Mouse (Mus musculus) CH12.LX (cell line): ENCODE results near the gene Xylt1. TPM values are rescaled to one million over a fixed set of nuclear protein-coding genes. Genes with fewer than 3 reads are reported as not detected.

Experiments
- DNase-seq: peaks from one replicate; pipeline ENCODE4 v3.0.0-alpha.2; 2013; ENCODE audit errors: extremely low read depth
- H3K27ac ChIP-seq: 2 replicates; pipeline ENCODE4 v1.5.1; 2012; ENCODE audit warnings: low read depth, mild to moderate bottlenecking, control low read depth, moderate library complexity; ENCODE audit not compliant: insufficient read depth
- H3K27me3 ChIP-seq: replicated peaks from 2 replicates; pipeline ENCODE3; 2012; ENCODE audit warnings: inconsistent platforms
- H3K36me3 ChIP-seq, 2 experiments: replicated peaks in 1 of 2; 2 replicates each; pipeline versions ENCODE3 to v1.6.1; 2012; ENCODE audit warnings: inconsistent platforms in 1 of 2, low read length in 1 of 2, mild to moderate bottlenecking in 1 of 2, mixed read lengths in 1 of 2, moderate library complexity in 1 of 2; ENCODE audit not compliant: control insufficient read depth in 1 of 2, insufficient read depth in 1 of 2
- H3K4me1 ChIP-seq, 2 experiments: 2 replicates each; pipeline ENCODE4 v1.6.1; 2012; ENCODE audit warnings: inconsistent platforms in 1 of 2, moderate library complexity in 1 of 2; ENCODE audit not compliant: insufficient read depth in 2 of 2, control insufficient read depth in 1 of 2
- H3K4me2 ChIP-seq: 2 replicates; pipeline ENCODE4 v1.6.1; 2012; ENCODE audit warnings: low read depth, mild to moderate bottlenecking, control low read depth; ENCODE audit not compliant: poor library complexity, insufficient read depth, severe bottlenecking
- H3K4me3 ChIP-seq, 3 experiments: fragments of 150-350 bp in 1 of 3; sonication (generic) in 1 of 3; replicated peaks in 1 of 3; 2 replicates each; pipeline versions ENCODE3 to v1.5.1; 2011 to 2012; ENCODE audit warnings: low read depth in 2 of 3, low read length in 2 of 3, mild to moderate bottlenecking in 2 of 3, moderate library complexity in 2 of 3, control low read depth in 1 of 3, improper control_type of control experiment in 1 of 3, inconsistent platforms in 1 of 3, mixed read lengths in 1 of 3; ENCODE audit not compliant: poor library complexity in 1 of 3
- H3K79me2 ChIP-seq: replicated peaks from 2 replicates; pipeline ENCODE4 v1.6.1; 2012; ENCODE audit warnings: mild to moderate bottlenecking, moderate library complexity; ENCODE audit not compliant: control insufficient read depth, poor library complexity, insufficient read depth, severe bottlenecking; ENCODE audit errors: extremely low read depth
- H3K9ac ChIP-seq: 2 replicates; pipeline ENCODE4 v1.6.1; 2012; ENCODE audit warnings: low read depth, mild to moderate bottlenecking, control low read depth, moderate library complexity; ENCODE audit not compliant: insufficient read depth
- H3K9me3 ChIP-seq: replicated peaks from 2 replicates; pipeline ENCODE3; 2012; ENCODE audit warnings: low read length, inconsistent platforms, mixed read lengths
- BHLHE40 ChIP-seq: IDR thresholded peaks from 2 replicates; pipeline ENCODE4 v1.6.1; 2011; ENCODE audit warnings: mild to moderate bottlenecking, low read depth, low read length, improper control_type of control experiment
- CHD1 ChIP-seq: IDR thresholded peaks from 2 replicates; pipeline ENCODE4 v1.6.1; 2012; ENCODE audit warnings: low read depth, low read length, improper control_type of control experiment, inconsistent platforms
- CHD2 ChIP-seq: IDR thresholded peaks from 2 replicates; pipeline ENCODE4 v1.6.1; 2011; ENCODE audit warnings: low read length, improper control_type of control experiment
- CTCF ChIP-seq, 2 experiments: IDR thresholded peaks in 1 of 2; conservative IDR thresholded peaks in 1 of 2; 2 replicates each; pipeline ENCODE4 v1.5.1; 2011 to 2012; ENCODE audit warnings: low read depth in 2 of 2, low read length in 2 of 2, improper control_type of control experiment in 1 of 2, inconsistent platforms in 1 of 2, mild to moderate bottlenecking in 1 of 2, moderate library complexity in 1 of 2
- E2F4 ChIP-seq: IDR thresholded peaks from 2 replicates; pipeline ENCODE4 v1.6.1; 2011; ENCODE audit warnings: low read depth, low read length, improper control_type of control experiment; ENCODE audit not compliant: insufficient replicate concordance
- ELF1 ChIP-seq: IDR thresholded peaks from 2 replicates; pipeline ENCODE4 v1.6.1; 2014; ENCODE audit warnings: low read depth, mild to moderate bottlenecking, inconsistent platforms, low read length, improper control_type of control experiment
- EP300 ChIP-seq: IDR thresholded peaks from 2 replicates; pipeline ENCODE4 v1.6.1; 2011; ENCODE audit warnings: low read length, improper control_type of control experiment
- ETS1 ChIP-seq: conservative IDR thresholded peaks from 2 replicates; pipeline ENCODE4 v1.6.1; 2012; ENCODE audit warnings: low read depth, mild to moderate bottlenecking, inconsistent platforms, low read length, improper control_type of control experiment, moderate library complexity
- GABPA ChIP-seq: IDR thresholded peaks from 2 replicates; pipeline ENCODE4 v1.6.1; 2012; ENCODE audit warnings: low read depth, low read length, improper control_type of control experiment, inconsistent platforms; ENCODE audit not compliant: insufficient replicate concordance
- HCFC1 ChIP-seq: IDR thresholded peaks from 2 replicates; pipeline ENCODE4 v1.6.1; 2012; ENCODE audit warnings: low read depth, mild to moderate bottlenecking, inconsistent platforms, low read length, improper control_type of control experiment
- IRF4 ChIP-seq: IDR thresholded peaks from 2 replicates; pipeline ENCODE4 v1.6.1; 2014; ENCODE audit warnings: low read depth, mild to moderate bottlenecking, inconsistent platforms, low read length, improper control_type of control experiment
- KAT2A ChIP-seq: IDR thresholded peaks from 2 replicates; pipeline ENCODE4 v1.6.1; 2012; ENCODE audit warnings: low read length, improper control_type of control experiment, inconsistent platforms; ENCODE audit not compliant: insufficient replicate concordance
- MAFK ChIP-seq: IDR thresholded peaks from 2 replicates; pipeline ENCODE4 v1.6.1; 2011; ENCODE audit warnings: low read length, improper control_type of control experiment; ENCODE audit not compliant: insufficient replicate concordance
- MAX ChIP-seq: IDR thresholded peaks from 2 replicates; pipeline ENCODE4 v1.6.1; 2011; ENCODE audit warnings: low read length, improper control_type of control experiment
- MAZ ChIP-seq: IDR thresholded peaks from 2 replicates; pipeline ENCODE4 v1.6.1; 2012; ENCODE audit warnings: low read depth, mild to moderate bottlenecking, inconsistent platforms, low read length, improper control_type of control experiment, moderate library complexity
- MYC ChIP-seq: IDR thresholded peaks from 2 replicates; pipeline ENCODE4 v1.6.1; 2011; ENCODE audit warnings: low read depth, mild to moderate bottlenecking, improper control_type of control experiment, low read length
- PAX5 ChIP-seq: IDR thresholded peaks from 2 replicates; pipeline ENCODE4 v1.6.1; 2012; ENCODE audit warnings: low read length, inconsistent platforms, mixed read lengths
- POLR2A ChIP-seq: IDR thresholded peaks from 2 replicates; pipeline ENCODE4 v1.6.1; 2011; ENCODE audit warnings: low read depth, mild to moderate bottlenecking, improper control_type of control experiment, low read length
- RAD21 ChIP-seq: IDR thresholded peaks from 2 replicates; pipeline ENCODE4 v1.6.1; 2011; ENCODE audit warnings: low read depth, mild to moderate bottlenecking, low read length, improper control_type of control experiment, moderate library complexity
- RCOR1 ChIP-seq: conservative IDR thresholded peaks from 2 replicates; pipeline ENCODE4 v1.6.1; 2012; ENCODE audit warnings: low read depth, mild to moderate bottlenecking, inconsistent platforms, low read length, improper control_type of control experiment
- SIN3A ChIP-seq: IDR thresholded peaks from 2 replicates; pipeline ENCODE4 v1.6.1; 2012; ENCODE audit warnings: low read length, improper control_type of control experiment, inconsistent platforms
- SMC3 ChIP-seq: IDR thresholded peaks from 2 replicates; pipeline ENCODE4 v1.6.1; 2011; ENCODE audit warnings: low read depth, low read length, improper control_type of control experiment
- TBP ChIP-seq: conservative IDR thresholded peaks from 2 replicates; pipeline ENCODE4 v1.6.1; 2011; ENCODE audit warnings: low read depth, low read length, improper control_type of control experiment
- TCF12 ChIP-seq: IDR thresholded peaks from 2 replicates; pipeline ENCODE4 v1.6.1; 2014; ENCODE audit warnings: low read depth, mild to moderate bottlenecking, inconsistent platforms, low read length, improper control_type of control experiment
- UBTF ChIP-seq: IDR thresholded peaks from 2 replicates; pipeline ENCODE4 v1.6.1; 2012; ENCODE audit warnings: low read depth, mild to moderate bottlenecking, inconsistent platforms, low read length, improper control_type of control experiment, moderate library complexity
- USF2 ChIP-seq: conservative IDR thresholded peaks from 2 replicates; pipeline ENCODE4 v1.6.1; 2011; ENCODE audit warnings: low read depth, low read length, improper control_type of control experiment
- ZKSCAN1 ChIP-seq: IDR thresholded peaks from 2 replicates; pipeline ENCODE4 v1.6.1; 2012; ENCODE audit warnings: low read depth, inconsistent platforms, low read length, improper control_type of control experiment, borderline replicate concordance
- ZMIZ1 ChIP-seq: IDR thresholded peaks from 2 replicates; pipeline ENCODE4 v1.6.1; 2012; ENCODE audit warnings: low read depth, mild to moderate bottlenecking, inconsistent platforms, low read length, improper control_type of control experiment
- dilution Hi-C: fragments of 300-500 bp; cut with MboI; formaldehyde crosslinking; loops from 2 replicates; pipeline ENCODE4 v1.14.3; 2020; ENCODE audit warnings: low sequenced_read_pairs; ENCODE audit not compliant: extremely low pct_unique_long_range_greater_than_20kb, extremely low pct_ligation_motif_present
- in situ Hi-C: fragments of 300-500 bp; cut with MboI; formaldehyde crosslinking; loops from 3 replicates; pipeline ENCODE4 v1.14.3; 2019; ENCODE audit warnings: low sequenced_read_pairs, low pct_ligation_motif_present, low pct_unique_long_range_greater_than_20kb, mixed read lengths
- polyA plus RNA-seq: library from polyadenylated mRNA; unstranded; fragments of >175 nt; gene quantifications from 2 replicates; pipeline ENCODE4 v1.2.1, GENCODE M21; 2012; ENCODE audit warnings: low read depth; ENCODE audit not compliant: insufficient read length
- total RNA-seq, 2 experiments: library from RNA; depleted of rRNA; stranded (reverse); fragments of 300-350 nt in 1 of 2; fragments of >200 nt in 1 of 2; gene quantifications; 2 replicates each; pipeline ENCODE4 v1.2.3; 2012 to 2014

Xylt1 gene
- total and polyA plus RNA-seq, 3 experiments: 0.38 to 0.84 (median 0.38) TPM

DNA sequence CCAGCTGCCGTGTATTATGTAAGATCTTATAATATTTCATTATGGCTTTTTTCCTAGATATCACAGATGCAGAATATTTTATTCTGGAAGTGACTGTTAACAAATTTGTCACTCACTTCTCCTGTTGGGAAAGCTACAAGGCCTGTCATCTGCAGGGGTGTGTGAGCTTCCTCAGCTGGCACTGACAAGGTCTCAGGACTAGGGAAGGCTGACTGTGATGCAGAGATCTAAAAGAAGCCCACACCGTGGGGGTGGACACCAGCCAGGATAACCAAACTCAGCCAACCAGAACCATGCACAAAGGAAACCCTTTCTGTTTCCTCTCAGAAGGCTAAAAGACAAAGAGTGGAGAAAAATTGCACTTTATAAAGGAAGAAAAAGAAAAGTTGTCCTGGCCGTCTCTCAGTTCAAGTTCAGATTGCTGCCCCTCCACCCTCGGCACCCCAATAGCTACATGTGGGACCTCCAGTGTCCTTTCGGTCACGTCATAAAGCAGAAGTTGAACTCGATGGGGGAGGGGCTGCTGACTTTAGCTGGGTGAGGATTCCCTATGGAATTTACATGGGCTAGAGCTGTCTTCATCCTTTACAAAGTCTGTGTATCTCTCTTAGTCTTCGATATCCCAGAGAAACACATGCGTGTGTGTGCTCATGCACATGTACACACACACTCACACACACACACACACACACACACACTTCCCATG is 109.9 kb downstream of the Xylt1 start:
- Histone ChIP-seq H3K36me3 (no peaks in the 10 kb centered on the region), H3K79me2 (no peaks in the 10 kb centered on the region), H3K27ac (no peak overlapping the region), H3K4me1 (peaks cover 7 to 15% of the 10 kb centered on the region in 2 experiments), H3K9me3 (no peaks in the 10 kb centered on the region), H3K27me3 (no peaks in the 10 kb centered on the region), H3K9ac (no peak overlapping the region), H3K4me3 (no peak overlapping the region), H3K4me2 (peak overlapping the region; percentile 51)
- TF ChIP-seq E2F4 (no peak), TBP (no peak), UBTF (no peak), TCF12 (no peak), RAD21 (no peak), ZMIZ1 (no peak), POLR2A (no peak), EP300 (no peak), IRF4 (no peak), ETS1 (no peak), CHD2 (no peak), CHD1 (no peak), RCOR1 (no peak), CTCF (conservative IDR thresholded peaks at IDR 0.05 in 1 of 2, IDR thresholded peaks at IDR 0.05 in 1 of 2; ENCODE audit: low read depth in 2 of 2, low read length in 2 of 2) (no peak)
- in situ Hi-C loops: loop anchor here (5.0 to 25.0 kb wide), 2 partner anchors 37 to 622 kb away; partner anchors contain the start of gene Rps15a
- no peak for DNase-seq
- dilution Hi-C loops: no loop called here

DNA sequence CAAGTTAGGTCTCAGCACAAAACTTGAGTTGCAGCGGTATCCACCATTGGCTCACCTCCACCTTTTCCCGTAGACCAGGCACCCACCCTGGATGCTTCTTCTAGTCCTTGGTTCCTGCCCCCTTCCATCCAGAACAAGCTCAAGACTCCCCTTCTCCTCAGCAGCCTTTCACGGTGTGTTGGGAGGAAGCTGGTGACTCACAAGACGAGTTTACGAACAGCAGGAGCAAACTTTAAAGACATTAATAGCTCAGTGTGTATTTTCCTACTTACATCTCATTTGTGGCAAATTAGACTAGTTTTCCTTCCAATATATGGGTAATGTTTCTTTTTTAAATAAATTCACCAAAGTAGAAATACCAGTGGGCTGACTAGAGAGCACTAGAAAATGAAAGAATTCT is 110.7 kb downstream of the Xylt1 start:
- H3K4me1 ChIP-seq: peaks cover 7 to 15% of the 10 kb centered on the region in 2 experiments
- no peaks in the 10 kb centered on the region for H3K79me2 ChIP-seq
- no peak for DNase-seq
- in situ Hi-C loops (loop anchor here (5.0 to 25.0 kb wide), 2 partner anchors 36 to 621 kb away; partner anchors contain the start of gene Rps15a), dilution Hi-C loops (no loop called here)
- H3K4me2 ChIP-seq: peak overlapping the region; percentile 70; the same call in 1 of the 2 replicates
- no peak overlapping the region for H3K27ac ChIP-seq
- H3K27me3 ChIP-seq: no peaks in the 10 kb centered on the region
- H3K36me3 ChIP-seq: no peaks in the 10 kb centered on the region
- no peak overlapping the region for H3K9ac ChIP-seq
- no peak overlapping the region for H3K4me3 ChIP-seq
- H3K9me3 ChIP-seq: no peaks in the 10 kb centered on the region
- TF ChIP-seq GABPA (no peak), ZKSCAN1 (no peak), SMC3 (no peak), USF2 (no peak), MAZ (no peak), ZMIZ1 (no peak), SIN3A (no peak), PAX5 (no peak), HCFC1 (no peak), RCOR1 (no peak), ETS1 (no peak), BHLHE40 (no peak), MAFK (no peak), ELF1 (no peak), CTCF (conservative IDR thresholded peaks at IDR 0.05 in 1 of 2, IDR thresholded peaks at IDR 0.05 in 1 of 2; ENCODE audit: low read depth in 2 of 2, low read length in 2 of 2) (no peak), MYC (no peak), MAX (no peak), KAT2A (no peak), RAD21 (no peak)
- TF ChIP-seq, all 38 proteins: peak for 0
